In genomic region chr7:121803011-121803410, GRCm38 (mm10) we compare ENCODE assay signal across 19 mouse cellular contexts.
DNase-seq lines count a peak whose midpoint lies in the region; ATAC-seq and TF ChIP-seq lines count a peak whose summit lies in the region.
"Had no signal": no experiment of that assay in that cellular context is flagged by ENCODE, and none has a peak within 500 bp of the region (broad histone marks: within the 10 kb centered on the region; RNA-seq: fewer than 3 reads in every experiment).

No protein-coding gene starts in this region.

- H3K9me3 ChIP-seq in liver, embryonic 11.5 days (ENCODE audit: control insufficient read depth, low read length), result no peaks in the 10 kb centered on the region
- H3K9me3 ChIP-seq: embryonic facial prominence, embryonic 13.5 days; embryonic facial prominence, embryonic 15.5 days; forebrain, embryonic 10.5 days; forebrain, embryonic 12.5 days had no signal

- H3K9ac ChIP-seq in liver, adult 2 months (ENCODE audit: low read depth, low read length), result no peak overlapping the region
- H3K9ac ChIP-seq in liver, embryonic 11.5 days (ENCODE audit: low read depth, low read length), result no peak overlapping the region
- H3K9ac ChIP-seq: embryonic facial prominence, embryonic 13.5 days; embryonic facial prominence, embryonic 15.5 days; forebrain, embryonic 12.5 days had no signal

- H3K4me2 ChIP-seq in liver, embryonic 11.5 days, result no peak overlapping the region
- H3K4me2 ChIP-seq: embryonic facial prominence, embryonic 13.5 days; embryonic facial prominence, embryonic 15.5 days; forebrain, embryonic 12.5 days had no signal

- TF ChIP-seq CTCF in liver, adult 2 months (IDR thresholded peaks at IDR 0.05; ENCODE audit: low read depth, low read length), result no peak

- peaks cover 12% of the 10 kb centered on the region for H3K4me1 ChIP-seq in liver, adult 2 months (ENCODE audit: control insufficient read depth, insufficient read depth, low read length)
- H3K4me1 ChIP-seq in liver, embryonic 11.5 days (replicated peaks; ENCODE audit: control insufficient read depth, insufficient read depth, low read length), result no peaks in the 10 kb centered on the region
- H3K4me1 ChIP-seq in brown adipose tissue, adult 24 weeks (ENCODE audit: control insufficient read depth, insufficient read depth, insufficient read length, low read length), result peaks cover 6% of the 10 kb centered on the region; the same call in 1 of the 2 replicates
- H3K4me1 ChIP-seq: embryonic facial prominence, embryonic 13.5 days; embryonic facial prominence, embryonic 15.5 days; forebrain, embryonic 10.5 days; forebrain, embryonic 12.5 days had no signal

- peak; percentile 94 for DNase-seq in liver, adult 2 months (ENCODE audit: extremely low read depth, low read depth, low spot score)
- no peak for DNase-seq in liver, embryonic 11.5 days (ENCODE audit: low spot score)
- DNase-seq in kidney, adult 9 months, result no peak
- no peak for DNase-seq in yolk sac, embryonic 10.5 days (ENCODE audit: low spot score)
- DNase-seq: cerebellum, adult 11 months; cerebellum, adult 18-20 months; cerebellum, adult 8-10 months; cerebellum, adult 9-11 months; cerebellum, postnatal 14 days; cerebellum, postnatal 36 days; embryo, embryonic 11 days had no signal

- H3K36me3 ChIP-seq in liver, adult 2 months (ENCODE audit: control insufficient read depth, insufficient read depth, low read length), result no peaks in the 10 kb centered on the region
- no peaks in the 10 kb centered on the region for H3K36me3 ChIP-seq in liver, embryonic 11.5 days (ENCODE audit: control insufficient read depth, insufficient read depth, low read length)
- H3K36me3 ChIP-seq: embryonic facial prominence, embryonic 13.5 days; embryonic facial prominence, embryonic 15.5 days; forebrain, embryonic 10.5 days; forebrain, embryonic 12.5 days had no signal

- H3K4me3 ChIP-seq in liver, adult 2 months (ENCODE audit: insufficient read depth, low read depth, low read length), result no peak overlapping the region
- H3K4me3 ChIP-seq in liver, embryonic 11.5 days (ENCODE audit: low read depth, low read length), result no peak overlapping the region
- no peak overlapping the region for H3K4me3 ChIP-seq in brown adipose tissue, adult 24 weeks (ENCODE audit: insufficient read depth, low read depth, low read length)
- H3K4me3 ChIP-seq: embryonic facial prominence, embryonic 13.5 days; embryonic facial prominence, embryonic 15.5 days; erythroblast, embryonic 14.5 days; forebrain, embryonic 10.5 days; forebrain, embryonic 12.5 days had no signal

- H3K27ac ChIP-seq in liver, adult 2 months (replicated peaks; ENCODE audit: insufficient read depth, low read depth, low read length), result peak overlapping the region; percentile 65
- H3K27ac ChIP-seq in liver, embryonic 11.5 days (ENCODE audit: low read depth, low read length), result no peak overlapping the region
- peak overlapping the region; percentile 93 for H3K27ac ChIP-seq in brown adipose tissue, adult 24 weeks (replicated peaks; ENCODE audit: low read depth, low read length)
- H3K27ac ChIP-seq: embryonic facial prominence, embryonic 13.5 days; embryonic facial prominence, embryonic 15.5 days; forebrain, embryonic 10.5 days; forebrain, embryonic 12.5 days had no signal

- no peaks in the 10 kb centered on the region for H3K79me2 ChIP-seq in liver, adult 2 months (ENCODE audit: control insufficient read depth, insufficient read depth, low read length)

- ATAC-seq in liver, embryonic 11.5 days (replicated peaks; ENCODE audit: low FRiP score), result no peak
- ATAC-seq: forebrain, embryonic 14.5 days; forebrain, embryonic 16.5 days had no signal

- TF ChIP-seq POLR2A in liver, adult 2 months (IDR thresholded peaks at IDR 0.05; ENCODE audit: extremely low read depth, insufficient read depth, low read length), result no peak

- no peaks in the 10 kb centered on the region for H3K27me3 ChIP-seq in liver, adult 2 months (ENCODE audit: control insufficient read depth, insufficient read depth, low read length)
- H3K27me3 ChIP-seq in liver, embryonic 11.5 days (replicated peaks; ENCODE audit: control insufficient read depth, insufficient read depth, low read length), result no peaks in the 10 kb centered on the region
- H3K27me3 ChIP-seq: embryonic facial prominence, embryonic 13.5 days; embryonic facial prominence, embryonic 15.5 days; forebrain, embryonic 12.5 days had no signal

- 26% methylated on average over 4 of the region's 4 CpGs for WGBS in liver, adult 2 months
- WGBS in liver, embryonic 11.5 days, result 73% methylated on average over 4 of the region's 4 CpGs
